Mouse (Mus musculus) midbrain, embryonic 12.5 days (tissue): ENCODE measurements around the gene Twist2. TPM values are rescaled to one million over a fixed set of nuclear protein-coding genes. Genes with fewer than 3 reads are reported as not detected.

Experiments used
- ATAC-seq: fragments of 200-750 bp; cut with Nextera tagmentation; 2 replicates; pipeline ENCODE4 v1.8.0; 2017; ENCODE audit warnings: low read depth, moderate TSS enrichment, moderate library complexity; ENCODE audit not compliant: low FRiP score
- H3K27ac ChIP-seq: fragments of 300-500 bp; sonication (generic); replicated peaks from 2 replicates; pipeline ENCODE4 v1.5.1; 2016; ENCODE audit warnings: mild to moderate bottlenecking
- H3K27me3 ChIP-seq: fragments of 300-500 bp; sonication (generic); 2 replicates; pipeline ENCODE4 v1.6.1; 2016; ENCODE audit warnings: mild to moderate bottlenecking
- H3K36me3 ChIP-seq: fragments of 300-500 bp; sonication (generic); 2 replicates; pipeline ENCODE4 v1.6.1; 2016
- H3K4me1 ChIP-seq: fragments of 300-500 bp; sonication (generic); 2 replicates; pipeline ENCODE4 v1.6.1; 2016
- H3K4me2 ChIP-seq: fragments of 300-500 bp; sonication (generic); replicated peaks from 2 replicates; pipeline ENCODE4 v1.6.1; 2016; ENCODE audit warnings: mild to moderate bottlenecking, moderate library complexity
- H3K4me3 ChIP-seq: fragments of 300-500 bp; sonication (generic); 2 replicates; pipeline ENCODE4 v1.5.1; 2016; ENCODE audit warnings: mild to moderate bottlenecking
- H3K9ac ChIP-seq: fragments of 300-500 bp; sonication (generic); replicated peaks from 2 replicates; pipeline ENCODE4 v1.6.1; 2016; ENCODE audit warnings: mild to moderate bottlenecking, moderate library complexity
- H3K9me3 ChIP-seq: fragments of 300-500 bp; sonication (generic); 2 replicates; pipeline ENCODE4 v1.6.1; 2016; ENCODE audit warnings: mild to moderate bottlenecking
- WGBS: fragments of 180-500 bp; shearing (Covaris S2); methylation state at CpG from one replicate; pipeline ENCODE4 v1.1.7; 2016; 5-methylcytosine and 5-hydroxymethylcytosine counted together
- polyA plus RNA-seq: library from polyadenylated mRNA; unstranded; fragments of >200 nt; fragmentation: Nextera tagmentation; extraction: Ambion mirVana; gene quantifications from 2 replicates; pipeline ENCODE4 v1.2.1, GENCODE M21; 2016

Twist2 gene
- polyA plus RNA-seq, 1 experiment from 2014 or later, result 10.1 TPM

- H3K36me3 ChIP-seq, result no peaks in the 10 kb centered on the region
- no peaks in the 10 kb centered on the region for H3K9me3 ChIP-seq
- no peak overlapping the region for H3K27ac ChIP-seq
- ATAC-seq, result no peak
- H3K27me3 ChIP-seq, result no peaks in the 10 kb centered on the region
- H3K4me2 ChIP-seq, result no peak overlapping the region
- WGBS, result 79% methylated on average over 4 of the region's 4 CpGs
- no peaks in the 10 kb centered on the region for H3K4me1 ChIP-seq
- H3K4me3 ChIP-seq, result no peak overlapping the region
- no peak overlapping the region for H3K9ac ChIP-seq
Observed at GRCm38 (mm10) chr1:91822316-91822824, 21.1 kb downstream of the Twist2 start.

- no peaks in the 10 kb centered on the region for H3K27me3 ChIP-seq
- H3K4me2 ChIP-seq, result no peak overlapping the region
- H3K4me1 ChIP-seq, result no peaks in the 10 kb centered on the region
- no peak overlapping the region for H3K27ac ChIP-seq
- H3K9ac ChIP-seq, result no peak overlapping the region
- H3K4me3 ChIP-seq, result no peak overlapping the region
- H3K36me3 ChIP-seq, result no peaks in the 10 kb centered on the region
- ATAC-seq, result no peak
- WGBS, result 75% methylated on average over 3 of the region's 3 CpGs
- no peaks in the 10 kb centered on the region for H3K9me3 ChIP-seq
Observed at GRCm38 (mm10) chr1:91823530-91823929, 22.3 kb downstream of the Twist2 start.

GRCm38 (mm10) chr1:91823951-91824350, 22.7 kb downstream of the Twist2 start:
- Histone ChIP-seq H3K9me3 (no peaks in the 10 kb centered on the region), H3K4me3 (no peak overlapping the region), H3K9ac (no peak overlapping the region), H3K27ac (no peak overlapping the region), H3K27me3 (no peaks in the 10 kb centered on the region), H3K36me3 (no peaks in the 10 kb centered on the region), H3K4me2 (no peak overlapping the region), H3K4me1 (no peaks in the 10 kb centered on the region)
- no peak for ATAC-seq
- 93% methylated on average over 7 of the region's 7 CpGs for WGBS

- H3K9me3 ChIP-seq, result no peaks in the 10 kb centered on the region
- ATAC-seq, result no peak
- no peaks in the 10 kb centered on the region for H3K4me1 ChIP-seq
- H3K4me3 ChIP-seq, result no peak overlapping the region
- no peaks in the 10 kb centered on the region for H3K36me3 ChIP-seq
- no peak overlapping the region for H3K4me2 ChIP-seq
- H3K27me3 ChIP-seq, result no peaks in the 10 kb centered on the region
- WGBS, result 53% methylated on average over 4 of the region's 4 CpGs
- H3K27ac ChIP-seq, result no peak overlapping the region
- no peak overlapping the region for H3K9ac ChIP-seq
Observed at GRCm38 (mm10) chr1:91825261-91825660, 24.0 kb downstream of the Twist2 start.

GRCm38 (mm10) chr1:91831978-91832377, 30.7 kb downstream of the Twist2 start:
- Histone ChIP-seq H3K36me3 (no peaks in the 10 kb centered on the region), H3K4me1 (no peaks in the 10 kb centered on the region), H3K9ac (no peak overlapping the region), H3K4me2 (no peak overlapping the region), H3K9me3 (no peaks in the 10 kb centered on the region), H3K4me3 (no peak overlapping the region), H3K27me3 (no peaks in the 10 kb centered on the region; the same call in 1 of the 2 replicates), H3K27ac (no peak overlapping the region)
- no peak for ATAC-seq
- 91% methylated on average over 7 of the region's 7 CpGs for WGBS

GRCm38 (mm10) chr1:91839557-91839956, 38.3 kb downstream of the Twist2 start:
- ATAC-seq, result no peak

GRCm38 (mm10) chr1:91839979-91840378, 38.7 kb downstream of the Twist2 start:
- H3K4me3 ChIP-seq, result no peak overlapping the region
- no peak overlapping the region for H3K9ac ChIP-seq
- H3K9me3 ChIP-seq, result no peaks in the 10 kb centered on the region
- 0 out of 2 replicates have a peak, but pooled peaks cover 2% of the 10 kb centered on the region for H3K4me1 ChIP-seq
- H3K36me3 ChIP-seq, result no peaks in the 10 kb centered on the region
- H3K4me2 ChIP-seq, result no peak overlapping the region
- H3K27ac ChIP-seq, result no peak overlapping the region
- 78% methylated on average over 6 of the region's 6 CpGs for WGBS
- no peaks in the 10 kb centered on the region for H3K27me3 ChIP-seq
- ATAC-seq, result no peak

More at GRCm38 (mm10) chr1:91839557-91839956, 38.3 kb downstream of the Twist2 start:
- no peak overlapping the region for H3K4me3 ChIP-seq
- 0 out of 2 replicates have a peak, but pooled peaks cover 1% of the 10 kb centered on the region for H3K4me1 ChIP-seq
- no peaks in the 10 kb centered on the region for H3K27me3 ChIP-seq
- H3K9me3 ChIP-seq, result no peaks in the 10 kb centered on the region
- H3K27ac ChIP-seq, result no peak overlapping the region
- H3K4me2 ChIP-seq, result no peak overlapping the region
- H3K36me3 ChIP-seq, result no peaks in the 10 kb centered on the region
- H3K9ac ChIP-seq, result no peak overlapping the region
- 86% methylated on average over 6 of the region's 6 CpGs for WGBS

- Histone ChIP-seq H3K27ac (no peak overlapping the region), H3K4me1 (0 out of 2 replicates have a peak, but pooled peaks cover 2% of the 10 kb centered on the region), H3K9ac (no peak overlapping the region), H3K9me3 (no peaks in the 10 kb centered on the region), H3K36me3 (no peaks in the 10 kb centered on the region), H3K27me3 (no peaks in the 10 kb centered on the region), H3K4me3 (no peak overlapping the region), H3K4me2 (no peak overlapping the region)
- 78% methylated on average over 4 of the region's 4 CpGs for WGBS
- ATAC-seq, result no peak
Observed at GRCm38 (mm10) chr1:91844236-91844635, 43.0 kb downstream of the Twist2 start.

- no peaks in the 10 kb centered on the region for H3K9me3 ChIP-seq
- H3K9ac ChIP-seq, result no peak overlapping the region
- H3K4me2 ChIP-seq, result no peak overlapping the region
- H3K4me1 ChIP-seq, result 0 out of 2 replicates have a peak, but pooled peaks cover 2% of the 10 kb centered on the region
- no peak for ATAC-seq
- H3K4me3 ChIP-seq, result no peak overlapping the region
- H3K36me3 ChIP-seq, result no peaks in the 10 kb centered on the region
- H3K27me3 ChIP-seq, result no peaks in the 10 kb centered on the region
- no peak overlapping the region for H3K27ac ChIP-seq
- WGBS, result 64% methylated on average over 8 of the region's 8 CpGs
Observed at GRCm38 (mm10) chr1:91844681-91845379, 43.6 kb downstream of the Twist2 start.

GRCm38 (mm10) chr1:91845380-91845957, 44.2 kb downstream of the Twist2 start:
- Histone ChIP-seq H3K4me2 (no peak overlapping the region), H3K9me3 (no peaks in the 10 kb centered on the region), H3K4me3 (no peak overlapping the region), H3K9ac (no peak overlapping the region), H3K4me1 (0 out of 2 replicates have a peak, but pooled peaks cover 2% of the 10 kb centered on the region), H3K27ac (no peak overlapping the region), H3K36me3 (no peaks in the 10 kb centered on the region), H3K27me3 (no peaks in the 10 kb centered on the region)
- WGBS, result 86% methylated on average over 9 of the region's 9 CpGs
- no peak for ATAC-seq

- no peaks in the 10 kb centered on the region for H3K9me3 ChIP-seq
- no peak overlapping the region for H3K4me3 ChIP-seq
- no peaks in the 10 kb centered on the region for H3K36me3 ChIP-seq
- ATAC-seq, result no peak
- no peak overlapping the region for H3K27ac ChIP-seq
- 88% methylated on average over 7 of the region's 7 CpGs for WGBS
- no peak overlapping the region for H3K4me2 ChIP-seq
- no peak overlapping the region for H3K9ac ChIP-seq
- no peaks in the 10 kb centered on the region for H3K4me1 ChIP-seq
- H3K27me3 ChIP-seq, result no peaks in the 10 kb centered on the region
Observed at GRCm38 (mm10) chr1:91851300-91851699, 50.0 kb downstream of the Twist2 start.

GRCm38 (mm10) chr1:91856771-91857664, 55.8 kb downstream of the Twist2 start:
- no peaks in the 10 kb centered on the region for H3K27me3 ChIP-seq
- ATAC-seq, result no peak
- H3K9me3 ChIP-seq, result no peaks in the 10 kb centered on the region
- 87% methylated on average over 9 of the region's 9 CpGs for WGBS
- H3K4me3 ChIP-seq, result no peak overlapping the region
- no peak overlapping the region for H3K9ac ChIP-seq
- no peaks in the 10 kb centered on the region for H3K36me3 ChIP-seq
- no peak overlapping the region for H3K27ac ChIP-seq
- H3K4me2 ChIP-seq, result no peak overlapping the region
- no peaks in the 10 kb centered on the region for H3K4me1 ChIP-seq
